In genomic region chr5:55293978-55294377, GRCm38 (mm10) we compare ENCODE assay signal across 18 mouse cellular contexts.
DNase-seq lines count a peak whose midpoint lies in the region; ATAC-seq and TF ChIP-seq lines count a peak whose summit lies in the region.
"Had no signal": no experiment of that assay in that cellular context is flagged by ENCODE, and none has a peak within 500 bp of the region (broad histone marks: within the 10 kb centered on the region; RNA-seq: fewer than 3 reads in every experiment).

No protein-coding gene starts in this region.

- no peak for TF ChIP-seq CTCF in lung, postnatal 0 days (IDR thresholded peaks at IDR 0.05)

- H3K4me2 ChIP-seq in forebrain, embryonic 13.5 days: no peak overlapping the region
- H3K4me2 ChIP-seq in neural tube, embryonic 14.5 days (ENCODE audit: low read depth, low read length): no peak overlapping the region
- no peak overlapping the region for H3K4me2 ChIP-seq in lung, postnatal 0 days (replicated peaks; ENCODE audit: low read depth, low read length)
- H3K4me2 ChIP-seq: embryonic facial prominence, embryonic 12.5 days; liver, embryonic 13.5 days had no signal

- no peak overlapping the region for H3K9ac ChIP-seq in forebrain, embryonic 13.5 days
- no peak overlapping the region for H3K9ac ChIP-seq in neural tube, embryonic 14.5 days (replicated peaks; ENCODE audit: low read depth, low read length)
- no peak overlapping the region for H3K9ac ChIP-seq in lung, postnatal 0 days (replicated peaks; ENCODE audit: low read depth)
- H3K9ac ChIP-seq: embryonic facial prominence, embryonic 12.5 days; liver, embryonic 13.5 days had no signal

- H3K9me3 ChIP-seq in forebrain, embryonic 13.5 days (replicated peaks): no peaks in the 10 kb centered on the region
- H3K9me3 ChIP-seq in neural tube, embryonic 14.5 days (ENCODE audit: control insufficient read depth, low read length): no peaks in the 10 kb centered on the region
- no peaks in the 10 kb centered on the region for H3K9me3 ChIP-seq in lung, postnatal 0 days (ENCODE audit: low read length)
- H3K9me3 ChIP-seq: embryonic facial prominence, embryonic 12.5 days; liver, embryonic 13.5 days had no signal

- H3K36me3 ChIP-seq in forebrain, embryonic 13.5 days (ENCODE audit: poor library complexity, severe bottlenecking): no peaks in the 10 kb centered on the region
- H3K36me3 ChIP-seq in neural tube, embryonic 14.5 days (ENCODE audit: control insufficient read depth, insufficient read depth, low read length): no peaks in the 10 kb centered on the region
- no peaks in the 10 kb centered on the region for H3K36me3 ChIP-seq in lung, postnatal 0 days (ENCODE audit: insufficient read depth, low read length)
- H3K36me3 ChIP-seq: embryonic facial prominence, embryonic 12.5 days; liver, embryonic 13.5 days had no signal

- 0 out of 2 replicates have a peak, but pooled peaks have one; percentile 36 for ATAC-seq in forebrain, embryonic 13.5 days
- ATAC-seq in neural tube, embryonic 14.5 days (ENCODE audit: low read depth): peak; percentile 62; the same call in 1 of the 2 replicates
- ATAC-seq in lung, postnatal 0 days: no peak
- ATAC-seq: intestine, embryonic 16.5 days had no signal

- no peak for TF ChIP-seq EP300 in lung, postnatal 0 days (IDR thresholded peaks at IDR 0.05)

- H3K4me3 ChIP-seq in forebrain, embryonic 13.5 days: no peak overlapping the region
- no peak overlapping the region for H3K4me3 ChIP-seq in neural tube, embryonic 14.5 days (ENCODE audit: low read depth, low read length)
- H3K4me3 ChIP-seq in lung, postnatal 0 days (ENCODE audit: low read depth, low read length): no peak overlapping the region
- H3K4me3 ChIP-seq: embryonic facial prominence, embryonic 12.5 days; heart, adult 2 months; liver, embryonic 13.5 days had no signal

- no peaks in the 10 kb centered on the region for H3K27me3 ChIP-seq in forebrain, embryonic 13.5 days
- H3K27me3 ChIP-seq in neural tube, embryonic 14.5 days (ENCODE audit: control insufficient read depth, insufficient read depth, low read length): no peaks in the 10 kb centered on the region
- H3K27me3 ChIP-seq in lung, postnatal 0 days (replicated peaks; ENCODE audit: insufficient read depth, low read length): no peaks in the 10 kb centered on the region
- H3K27me3 ChIP-seq: embryonic facial prominence, embryonic 12.5 days; liver, embryonic 13.5 days had no signal

- H3K27ac ChIP-seq in forebrain, embryonic 13.5 days: no peak overlapping the region
- no peak overlapping the region for H3K27ac ChIP-seq in neural tube, embryonic 14.5 days (ENCODE audit: low read depth, low read length)
- no peak overlapping the region for H3K27ac ChIP-seq in lung, postnatal 0 days (ENCODE audit: low read length)
- H3K27ac ChIP-seq: embryonic facial prominence, embryonic 12.5 days; heart, adult 2 months; liver, embryonic 13.5 days; stomach, postnatal 0 days had no signal

- 50% methylated on average over 2 of the region's 2 CpGs for WGBS in forebrain, embryonic 13.5 days
- WGBS in neural tube, embryonic 14.5 days: 44% methylated on average over 2 of the region's 2 CpGs
- WGBS in lung, postnatal 0 days: 81% methylated on average over 2 of the region's 2 CpGs

- peak; percentile 3 to 23 for DNase-seq in layer of hippocampus, adult 18-20 months (ENCODE audit: low spot score in 2 of 2)
- no peak for DNase-seq in layer of hippocampus, postnatal 25 days (ENCODE audit: extremely low spot score in 1 of 2, low spot score in 1 of 2)
- DNase-seq in mesoderm, embryonic 11.5 days (ENCODE audit: low read depth, low spot score): peak; percentile 2
- DNase-seq in ovary, postnatal 10 days (ENCODE audit: low spot score): no peak
- no peak for DNase-seq in adrenal gland, postnatal 14 days
- no peak for DNase-seq in lung, postnatal 0 days (ENCODE audit: low spot score)
- DNase-seq: cerebellum, postnatal 25 days; gastrocnemius, postnatal 10 days; heart, adult 2 months; kidney, postnatal 25 days; layer of hippocampus, postnatal 36 days; liver, embryonic 13.5 days; thymus, postnatal 36 days had no signal

- peaks cover 8% of the 10 kb centered on the region; the same call in 1 of the 2 replicates for H3K4me1 ChIP-seq in forebrain, embryonic 13.5 days
- 0 out of 2 replicates have a peak, but pooled peaks cover 2% of the 10 kb centered on the region for H3K4me1 ChIP-seq in neural tube, embryonic 14.5 days (ENCODE audit: control insufficient read depth, insufficient read depth, low read length)
- H3K4me1 ChIP-seq in lung, postnatal 0 days (ENCODE audit: insufficient read depth, low read depth, low read length): no peaks in the 10 kb centered on the region
- H3K4me1 ChIP-seq: embryonic facial prominence, embryonic 12.5 days; liver, embryonic 13.5 days had no signal

Comparison
In these comparisons a context has a peak if more than half of its experiments do, and no peak if none do; other contexts are left out.
1. DNase-seq: peak in layer of hippocampus, adult 18-20 months (2 of 2) and mesoderm, embryonic 11.5 days (single experiment); none in layer of hippocampus, postnatal 25 days (0 of 2), ovary, postnatal 10 days (single experiment), adrenal gland, postnatal 14 days (single experiment) and lung, postnatal 0 days (single experiment).